Mouse (Mus musculus): ENCODE measurements around the gene Nlk. TPM values are rescaled to one million over a fixed set of nuclear protein-coding genes. Genes with fewer than 3 reads are reported as not detected.
"Not testable (repeated sequence)": the region's sequence is repeated elsewhere in the genome, so short reads cannot be mapped to it uniquely, and the experiment has no call there.

The Nlk gene
- polyA plus RNA-seq, 1 experiment from 2014 or later = 11.6 TPM

DNA sequence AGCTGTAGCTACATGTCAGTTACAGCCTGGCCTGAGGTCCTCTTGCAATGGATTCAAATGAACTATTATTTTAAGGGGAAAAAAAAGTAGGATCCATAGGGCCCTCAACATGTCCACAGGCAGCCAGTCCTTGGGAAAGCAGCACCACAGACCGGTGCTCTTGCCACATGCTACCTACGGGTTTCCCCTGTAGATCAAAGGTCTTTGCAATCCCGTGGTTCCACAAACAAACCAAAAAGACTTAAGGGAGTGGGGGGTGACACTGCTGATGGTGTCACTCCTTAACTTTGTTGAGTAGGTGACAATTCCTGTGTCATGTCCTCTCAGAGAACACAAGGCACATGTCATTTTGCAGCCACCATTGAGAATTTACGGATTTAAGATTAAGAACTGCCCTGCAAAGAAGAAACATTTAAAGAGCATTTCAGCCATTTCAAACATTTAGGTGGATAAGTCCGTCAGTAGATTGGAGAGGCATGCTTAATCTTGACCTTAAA, 147.6 kb downstream of the Nlk start:
- peaks cover 19% of the 10 kb centered on the region for H3K4me1 ChIP-seq (replicated peaks)
- H3K27ac ChIP-seq = peak overlapping the region; percentile 89
- no peaks in the 10 kb centered on the region for H3K27me3 ChIP-seq
- peaks cover 12% of the 10 kb centered on the region for H3K36me3 ChIP-seq
- H3K9ac ChIP-seq (replicated peaks) = peak overlapping the region; percentile 65
- peak overlapping the region; percentile 61 for H3K4me2 ChIP-seq
- no peak for ATAC-seq (ENCODE audit: insufficient number of reproducible peaks, insufficient read depth, low FRiP score, low TSS enrichment, low read depth)
- H3K9me3 ChIP-seq = peaks cover 7% of the 10 kb centered on the region
- WGBS = 5% methylated on average over 5 of the region's 5 CpGs
- H3K4me3 ChIP-seq (replicated peaks) = peak overlapping the region; percentile 57

DNA sequence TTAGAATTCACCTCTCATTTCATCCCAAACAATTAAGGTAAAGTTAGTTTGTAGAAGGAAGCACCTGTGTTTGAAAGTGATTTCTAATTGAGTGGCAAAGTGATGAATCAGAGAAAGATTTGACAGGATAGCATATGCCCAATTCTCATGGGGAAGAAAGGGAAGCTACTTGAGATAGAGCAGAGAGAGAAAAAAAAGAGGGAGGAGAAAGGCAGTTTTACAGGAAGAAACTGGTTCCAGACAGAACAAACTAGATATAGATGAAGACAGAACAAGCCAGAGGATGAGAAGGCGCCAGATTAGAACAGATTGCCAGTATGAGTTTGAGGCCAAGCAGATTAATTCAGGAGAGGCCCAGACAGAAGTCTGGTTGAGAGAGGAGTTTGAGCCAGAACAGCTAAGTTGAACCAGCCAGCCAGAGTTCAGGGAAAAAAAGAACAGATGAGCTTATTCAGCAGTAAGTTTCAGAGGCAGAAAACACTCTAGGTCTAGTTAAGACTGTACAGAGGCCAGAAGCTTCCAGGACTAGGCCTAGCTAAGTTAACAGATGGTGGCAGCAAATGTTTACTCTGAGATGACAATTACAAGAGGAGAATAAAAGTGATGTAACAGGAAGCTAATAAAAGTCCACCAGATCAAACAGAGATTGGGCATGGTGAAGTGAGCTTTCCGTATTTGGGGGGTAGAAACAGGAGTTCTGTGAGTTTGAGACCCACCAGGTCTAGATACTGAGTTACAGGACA, 149.3 kb downstream of the Nlk start:
- no peaks in the 10 kb centered on the region for H3K9me3 ChIP-seq
- H3K9ac ChIP-seq (replicated peaks) = no peak overlapping the region
- H3K4me2 ChIP-seq = no peak overlapping the region
- ATAC-seq (ENCODE audit: insufficient number of reproducible peaks, insufficient read depth, low FRiP score, low TSS enrichment, low read depth) = no peak
- H3K36me3 ChIP-seq = peaks cover 26% of the 10 kb centered on the region
- peaks cover 19% of the 10 kb centered on the region for H3K4me1 ChIP-seq (replicated peaks)
- no peaks in the 10 kb centered on the region for H3K27me3 ChIP-seq
- WGBS = 75% methylated on average over 2 of the region's 2 CpGs
- no peak overlapping the region for H3K27ac ChIP-seq
- no peak overlapping the region for H3K4me3 ChIP-seq (replicated peaks)

DNA sequence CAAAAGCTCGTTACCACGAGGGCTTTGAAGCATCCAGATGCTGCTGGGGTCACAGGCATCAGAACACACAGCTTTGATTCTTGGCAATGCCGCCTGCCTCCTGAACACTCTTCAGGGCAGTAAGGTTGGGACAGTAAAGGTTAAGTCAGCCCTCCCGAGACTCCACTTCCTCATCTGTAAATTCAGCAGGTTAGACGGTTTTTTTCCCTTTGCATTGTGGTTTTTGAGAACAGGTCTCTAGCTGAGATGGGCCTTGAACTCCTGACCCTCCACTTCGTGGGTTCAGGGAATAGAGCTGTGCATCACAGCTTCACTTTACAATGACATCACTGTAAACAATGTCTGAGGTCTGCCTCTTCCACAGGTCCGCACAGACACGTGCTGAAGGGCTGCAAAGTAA, 152.0 kb downstream of the Nlk start:
- Histone ChIP-seq H3K4me3 (replicated peaks) (no peak overlapping the region), H3K27ac (no peak overlapping the region), H3K4me2 (no peak overlapping the region), H3K9ac (replicated peaks) (no peak overlapping the region), H3K9me3 (no peaks in the 10 kb centered on the region), H3K27me3 (no peaks in the 10 kb centered on the region), H3K36me3 (peaks cover 50% of the 10 kb centered on the region), H3K4me1 (replicated peaks) (peaks cover 15% of the 10 kb centered on the region)
- 69% methylated on average over 8 of the region's 8 CpGs for WGBS
- ATAC-seq (ENCODE audit: insufficient number of reproducible peaks, insufficient read depth, low FRiP score, low TSS enrichment, low read depth) = no peak

DNA sequence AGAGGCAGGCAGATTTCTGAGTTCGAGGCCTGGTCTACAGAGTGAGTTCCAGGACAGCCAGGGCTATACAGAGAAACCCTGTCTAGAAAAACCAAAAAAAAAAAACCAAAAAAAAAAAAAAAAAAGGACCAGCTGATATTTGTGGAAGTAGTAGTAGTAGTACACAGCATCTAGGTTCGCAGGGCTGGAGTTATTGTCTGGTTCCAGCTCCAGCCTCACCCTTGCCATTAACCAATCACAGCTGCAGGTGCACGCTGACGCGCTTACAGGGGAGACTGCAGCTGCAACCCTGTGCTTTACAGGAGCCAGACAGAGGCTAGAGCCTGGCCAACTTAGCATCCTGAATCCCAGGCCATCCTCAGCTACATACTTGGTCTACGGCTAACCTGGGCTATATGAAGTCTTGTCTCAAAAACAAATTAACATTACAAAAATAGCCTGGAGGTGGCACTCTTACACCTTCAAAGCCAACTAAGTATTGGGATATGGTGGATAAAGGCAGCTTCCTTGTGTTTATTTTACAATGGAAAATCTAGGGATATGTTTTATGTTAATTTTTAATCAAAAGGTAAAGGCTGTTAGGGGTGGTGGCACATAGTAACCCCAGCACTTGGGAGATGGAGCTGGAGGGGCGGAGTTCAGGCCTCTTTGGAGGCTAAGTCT, 152.6 kb downstream of the Nlk start:
- ATAC-seq (ENCODE audit: insufficient number of reproducible peaks, insufficient read depth, low FRiP score, low TSS enrichment, low read depth) = no peak
- Histone ChIP-seq H3K27ac (no peak overlapping the region), H3K27me3 (no peaks in the 10 kb centered on the region), H3K36me3 (peaks cover 56% of the 10 kb centered on the region), H3K4me1 (replicated peaks) (peaks cover 12% of the 10 kb centered on the region), H3K9ac (replicated peaks) (no peak overlapping the region), H3K9me3 (no peaks in the 10 kb centered on the region), H3K4me3 (replicated peaks) (no peak overlapping the region), H3K4me2 (no peak overlapping the region)
- 93% methylated on average over 7 of the region's 7 CpGs for WGBS

DNA sequence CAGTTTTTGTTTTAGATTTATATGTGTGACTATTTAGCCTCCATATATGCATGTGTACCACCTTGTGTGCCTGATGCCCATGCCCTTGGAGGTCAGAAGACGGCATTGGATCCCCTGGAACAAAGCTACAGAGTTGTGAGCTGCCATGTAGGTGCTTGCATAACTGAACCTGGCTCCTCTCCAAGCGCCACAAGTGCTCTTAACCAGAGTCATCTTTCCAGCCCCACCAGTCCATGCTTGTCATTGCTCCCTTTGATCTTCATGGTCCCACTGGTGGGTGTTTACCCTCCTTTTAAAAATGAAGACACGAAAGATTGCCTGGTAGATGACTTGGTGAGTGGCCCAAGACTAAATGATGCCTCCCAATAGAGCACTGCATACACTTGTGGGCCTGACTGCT, 156.8 kb downstream of the Nlk start:
- no peak overlapping the region for H3K4me3 ChIP-seq (replicated peaks)
- peaks cover 66% of the 10 kb centered on the region for H3K36me3 ChIP-seq
- H3K9me3 ChIP-seq = no peaks in the 10 kb centered on the region
- H3K27me3 ChIP-seq = no peaks in the 10 kb centered on the region
- no peak overlapping the region for H3K9ac ChIP-seq (replicated peaks)
- peaks cover 11% of the 10 kb centered on the region for H3K4me1 ChIP-seq (replicated peaks)
- 83% methylated on average over 3 of the region's 3 CpGs for WGBS
- H3K27ac ChIP-seq = no peak overlapping the region
- no peak for ATAC-seq (ENCODE audit: insufficient number of reproducible peaks, insufficient read depth, low FRiP score, low TSS enrichment, low read depth)
- H3K4me2 ChIP-seq = no peak overlapping the region

DNA sequence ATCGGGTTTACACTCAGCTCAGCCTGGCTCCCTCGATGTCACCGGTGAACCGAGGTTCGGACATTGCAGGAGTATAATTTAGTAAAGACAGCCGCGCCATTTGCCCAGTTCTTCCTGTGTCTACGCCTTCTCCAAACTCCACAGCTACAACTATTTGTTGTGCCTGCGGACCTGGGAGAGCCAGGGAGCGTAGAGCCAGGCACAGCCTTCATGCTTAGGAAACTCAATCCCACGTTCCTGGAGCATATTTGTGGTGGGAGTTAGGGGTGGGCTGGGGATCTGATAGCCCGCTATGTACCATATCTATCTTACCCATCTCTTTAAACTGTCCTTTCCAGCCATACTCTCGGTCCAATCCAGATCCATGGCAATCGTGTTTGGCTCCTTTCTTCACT, 160.5 kb downstream of the Nlk start:
- Histone ChIP-seq H3K4me1 (replicated peaks) (peaks cover 21% of the 10 kb centered on the region), H3K9me3 (no peaks in the 10 kb centered on the region), H3K36me3 (peaks cover 42% of the 10 kb centered on the region), H3K27ac (peak overlapping the region; percentile 76), H3K27me3 (no peaks in the 10 kb centered on the region), H3K4me3 (replicated peaks) (peak overlapping the region; percentile 77), H3K4me2 (peak overlapping the region; percentile 86), H3K9ac (replicated peaks) (peak overlapping the region; percentile 82)
- 3% methylated on average over 14 of the region's 14 CpGs for WGBS
- no peak for ATAC-seq (ENCODE audit: insufficient number of reproducible peaks, insufficient read depth, low FRiP score, low TSS enrichment, low read depth)

DNA sequence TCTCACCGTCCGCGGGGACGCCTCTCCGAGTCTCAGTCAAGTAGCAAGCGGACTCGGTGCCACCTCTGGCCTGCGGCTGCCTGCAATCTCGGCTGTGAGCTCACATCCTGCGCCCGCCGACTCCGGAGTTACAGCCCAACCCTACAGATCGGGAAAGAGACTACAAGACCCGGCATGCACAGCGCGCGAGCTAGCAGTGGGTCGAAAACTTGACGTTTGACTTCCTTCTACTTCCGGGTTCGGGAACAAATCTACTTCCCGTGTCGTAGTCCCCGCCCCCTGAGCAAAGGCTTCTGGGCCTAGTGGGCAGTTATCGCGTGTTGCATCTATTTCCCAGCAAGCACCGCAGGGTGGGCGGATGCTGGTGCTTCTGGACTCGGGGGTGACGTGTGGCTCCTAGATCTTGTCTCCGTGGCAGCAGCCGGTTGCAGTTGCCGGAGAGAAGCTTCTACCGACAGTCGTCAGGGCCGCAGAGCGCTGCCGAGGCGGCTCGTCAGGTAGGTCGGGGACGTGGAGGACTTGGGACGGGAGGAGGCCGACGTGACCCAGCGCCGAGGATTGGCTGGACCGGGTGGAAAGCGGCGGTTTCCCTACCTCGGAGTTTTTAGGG, 161.0 kb downstream of the Nlk start, which contains the start of the genes Tnfaip1 and Ift20:
Tnfaip1 (minus strand) TSS at position 253 of the 610 bp plus-strand sequence.
Ift20 (plus strand) TSS at position 282 of the 610 bp plus-strand sequence.
- no peaks in the 10 kb centered on the region for H3K27me3 ChIP-seq
- no peaks in the 10 kb centered on the region for H3K9me3 ChIP-seq
- H3K27ac ChIP-seq = peak within 1 kb of the TSS; percentile 93
- H3K4me2 ChIP-seq = peak within 1 kb of the TSS; percentile 86
- ATAC-seq (ENCODE audit: insufficient number of reproducible peaks, insufficient read depth, low FRiP score, low TSS enrichment, low read depth) = peak; percentile 97
- H3K36me3 ChIP-seq = peaks cover 40% of the 10 kb centered on the region
- peak within 1 kb of the TSS; percentile 77 for H3K4me3 ChIP-seq (replicated peaks)
- H3K9ac ChIP-seq (replicated peaks) = peak within 1 kb of the TSS; percentile 82
- under 1% methylated on average over 52 of the region's 52 CpGs for WGBS
- H3K4me1 ChIP-seq (replicated peaks) = peaks cover 21% of the 10 kb centered on the region

DNA sequence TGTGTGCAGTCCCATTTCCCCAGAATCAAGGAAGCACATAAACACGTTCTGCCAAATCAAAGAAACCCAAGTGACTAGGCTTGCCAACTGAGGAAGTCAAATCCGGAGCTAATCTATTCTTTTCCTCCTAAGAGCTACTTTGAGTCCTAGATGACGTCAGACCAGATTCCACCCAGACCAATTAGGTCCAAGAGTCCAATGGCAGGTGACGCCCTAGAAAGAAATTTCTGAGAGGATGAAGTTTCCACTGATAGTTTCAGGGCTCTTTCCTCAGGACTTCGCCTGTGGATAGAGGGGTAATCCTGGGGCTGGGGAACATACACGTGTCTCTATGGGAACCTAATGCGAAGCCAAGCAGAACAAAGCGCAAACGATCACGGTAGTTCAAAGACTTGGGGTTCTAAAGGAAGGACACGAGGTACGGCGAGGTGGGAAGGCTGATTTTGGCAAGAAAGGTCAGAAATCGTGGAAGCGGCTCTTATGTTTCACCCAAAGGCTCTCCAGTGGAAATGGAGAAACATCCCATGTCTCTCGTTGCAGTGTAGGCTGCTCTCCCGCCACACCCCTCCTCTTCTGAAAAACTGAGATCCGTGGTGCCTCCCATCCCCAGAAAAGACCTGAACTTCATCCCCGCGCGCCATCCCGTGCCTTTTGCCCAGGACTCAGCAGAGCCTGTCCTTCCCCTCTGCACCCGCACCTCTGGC, 161.6 kb downstream of the Nlk start:
- Histone ChIP-seq H3K4me2 (peak overlapping the region; percentile 79), H3K27ac (peak overlapping the region; percentile 93), H3K36me3 (peaks cover 39% of the 10 kb centered on the region), H3K9me3 (no peaks in the 10 kb centered on the region), H3K9ac (replicated peaks) (peak overlapping the region; percentile 73), H3K4me3 (replicated peaks) (peak overlapping the region; percentile 77), H3K27me3 (no peaks in the 10 kb centered on the region), H3K4me1 (replicated peaks) (peaks cover 21% of the 10 kb centered on the region)
- ATAC-seq (ENCODE audit: insufficient number of reproducible peaks, insufficient read depth, low FRiP score, low TSS enrichment, low read depth) = no peak; the same call in 1 of the 2 replicates
- WGBS = under 1% methylated on average over 23 of the region's 23 CpGs

DNA sequence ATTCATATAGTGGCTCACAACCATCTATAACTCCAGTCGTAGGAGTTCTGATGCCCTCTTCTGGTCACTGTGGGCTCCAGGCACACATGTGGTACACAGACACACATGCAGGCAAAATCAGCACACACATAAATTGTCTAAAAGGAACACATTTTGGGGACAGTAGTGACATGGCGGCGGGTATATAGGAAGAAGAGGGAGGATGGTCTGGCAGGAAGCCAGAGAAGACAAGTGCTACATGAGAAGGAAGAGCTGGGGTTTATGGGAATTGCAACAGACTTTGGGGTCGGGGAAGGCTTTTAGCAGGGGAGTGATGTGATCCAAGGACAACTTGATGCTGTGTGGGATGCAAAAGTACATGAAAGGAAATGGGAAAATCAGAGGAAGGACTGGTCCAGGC, 162.7 kb downstream of the Nlk start:
- 93% methylated on average over 4 of the region's 4 CpGs for whole genome bisulfite sequencing
- Histone ChIP-seq H3K4me3 (replicated peaks) (peak overlapping the region; percentile 77), H3K4me1 (replicated peaks) (peaks cover 21% of the 10 kb centered on the region), H3K36me3 (peaks cover 39% of the 10 kb centered on the region), H3K27ac (no peak overlapping the region), H3K4me2 (peak overlapping the region; percentile 79), H3K9ac (replicated peaks) (no peak overlapping the region), H3K27me3 (no peaks in the 10 kb centered on the region), H3K9me3 (no peaks in the 10 kb centered on the region)
- no peak for ATAC-seq (ENCODE audit: insufficient number of reproducible peaks, insufficient read depth, low FRiP score, low TSS enrichment, low read depth)

DNA sequence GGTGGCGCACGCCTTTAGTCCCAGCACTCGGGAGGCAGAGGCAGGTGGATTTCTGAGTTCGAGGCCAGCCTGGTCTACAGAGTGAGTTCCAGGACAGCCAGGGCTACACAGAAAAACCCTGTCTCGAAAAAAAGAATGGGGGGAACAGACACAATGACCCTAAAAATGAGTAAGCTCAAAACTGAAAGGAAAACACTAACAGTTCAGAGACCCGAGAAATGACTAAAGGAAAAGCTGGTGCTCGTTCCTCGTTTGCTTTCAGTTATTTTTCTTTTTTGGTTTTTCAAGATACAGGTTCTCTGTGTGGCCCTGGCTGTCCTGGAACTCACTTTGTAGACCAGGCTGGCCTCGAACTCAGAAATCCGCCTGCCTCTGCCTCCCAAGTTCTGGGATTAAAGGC, 165.7 kb downstream of the Nlk start:
- not testable (repeated sequence) for H3K4me3 ChIP-seq (replicated peaks); ATAC-seq (ENCODE audit: insufficient number of reproducible peaks, insufficient read depth, low FRiP score, low TSS enrichment, low read depth); H3K4me2 ChIP-seq; H3K9me3 ChIP-seq; H3K9ac ChIP-seq (replicated peaks); H3K4me1 ChIP-seq (replicated peaks); H3K27ac ChIP-seq; H3K27me3 ChIP-seq
- H3K36me3 ChIP-seq = peaks cover 55% of the 10 kb centered on the region
- WGBS = 92% methylated on average over 10 of the region's 10 CpGs

DNA sequence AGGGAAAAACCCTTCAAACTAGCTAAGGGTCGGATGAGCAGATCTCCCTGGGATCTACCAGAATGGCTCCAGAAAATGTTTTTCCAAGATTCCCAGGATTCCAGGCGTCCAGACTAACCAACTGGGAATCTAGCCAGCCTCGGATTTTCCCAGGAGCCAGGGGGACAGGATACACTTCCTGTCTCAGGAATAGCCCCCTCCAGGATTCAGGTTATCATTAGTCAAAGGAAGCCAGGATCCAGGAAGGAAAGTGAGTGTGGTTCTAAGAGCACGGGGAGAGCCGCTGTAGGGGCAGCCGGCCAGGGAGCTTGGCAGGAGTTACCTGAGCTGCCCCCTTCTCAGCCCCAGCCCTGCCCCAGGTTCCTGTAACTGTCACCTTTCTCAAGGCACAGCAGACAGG, 166.1 kb downstream of the Nlk start:
- no peaks in the 10 kb centered on the region for H3K9me3 ChIP-seq
- H3K4me1 ChIP-seq (replicated peaks) = peaks cover 10% of the 10 kb centered on the region
- H3K4me2 ChIP-seq = no peak overlapping the region
- H3K9ac ChIP-seq (replicated peaks) = no peak overlapping the region
- H3K27ac ChIP-seq = 0 out of 2 replicates have a peak overlapping the region, but pooled peaks have one; percentile 23
- ATAC-seq (ENCODE audit: insufficient number of reproducible peaks, insufficient read depth, low FRiP score, low TSS enrichment, low read depth) = no peak
- peaks cover 60% of the 10 kb centered on the region for H3K36me3 ChIP-seq
- WGBS = 83% methylated on average over 6 of the region's 6 CpGs
- H3K4me3 ChIP-seq (replicated peaks) = no peak overlapping the region
- H3K27me3 ChIP-seq = no peaks in the 10 kb centered on the region

Measured in limb, embryonic 12.5 days (tissue).